Mouse (Mus musculus) embryonic facial prominence, embryonic 15.5 days (tissue): ENCODE data around the gene Lrrc41. TPM values are rescaled to one million over a fixed set of nuclear protein-coding genes. Genes with fewer than 3 reads are reported as not detected.

Experiments used
- ATAC-seq: fragments of 200-750 bp; cut with Nextera tagmentation; 2 replicates; pipeline ENCODE4 v1.8.0; 2017; ENCODE audit warnings: low read depth, moderate TSS enrichment; ENCODE audit not compliant: insufficient number of reproducible peaks, low FRiP score, low TSS enrichment
- H3K27ac ChIP-seq: fragments of 300-500 bp; sonication (generic); replicated peaks from 2 replicates; pipeline ENCODE4 v1.5.1; 2015; ENCODE audit warnings: mild to moderate bottlenecking, inconsistent platforms
- H3K27me3 ChIP-seq: fragments of 300-500 bp; sonication (generic); 2 replicates; pipeline ENCODE4 v1.6.1; 2015; ENCODE audit warnings: inconsistent platforms
- H3K36me3 ChIP-seq: fragments of 300-500 bp; sonication (generic); 2 replicates; pipeline ENCODE4 v1.6.1; 2015; ENCODE audit warnings: mild to moderate bottlenecking, inconsistent platforms
- H3K4me1 ChIP-seq: fragments of 300-500 bp; sonication (generic); 2 replicates; pipeline ENCODE4 v1.6.1; 2015; ENCODE audit warnings: inconsistent platforms
- H3K4me2 ChIP-seq: fragments of 300-500 bp; sonication (generic); replicated peaks from 2 replicates; pipeline ENCODE4 v1.6.1; 2015; ENCODE audit warnings: mild to moderate bottlenecking, inconsistent platforms
- H3K4me3 ChIP-seq: fragments of 300-500 bp; sonication (generic); replicated peaks from 2 replicates; pipeline ENCODE4 v1.5.1; 2015; ENCODE audit warnings: mild to moderate bottlenecking, inconsistent platforms
- H3K9ac ChIP-seq: fragments of 300-500 bp; sonication (generic); 2 replicates; pipeline ENCODE4 v1.6.1; 2015; ENCODE audit warnings: inconsistent platforms
- H3K9me3 ChIP-seq: fragments of 300-500 bp; sonication (generic); replicated peaks from 2 replicates; pipeline ENCODE4 v1.6.1; 2016; ENCODE audit warnings: inconsistent platforms
- WGBS: fragments of 180-500 bp; shearing (Covaris S2); methylation state at CpG from one replicate; pipeline ENCODE4 v1.1.7; 2015; 5-methylcytosine and 5-hydroxymethylcytosine counted together
- polyA plus RNA-seq: library from polyadenylated mRNA; unstranded; fragments of >200 nt; fragmentation: Nextera tagmentation; extraction: Ambion mirVana; gene quantifications from 2 replicates; pipeline ENCODE4 v1.2.1, GENCODE M21; 2015

Lrrc41 gene
- polyA plus RNA-seq, 1 experiment from 2014 or later: 81.6 TPM

DNA sequence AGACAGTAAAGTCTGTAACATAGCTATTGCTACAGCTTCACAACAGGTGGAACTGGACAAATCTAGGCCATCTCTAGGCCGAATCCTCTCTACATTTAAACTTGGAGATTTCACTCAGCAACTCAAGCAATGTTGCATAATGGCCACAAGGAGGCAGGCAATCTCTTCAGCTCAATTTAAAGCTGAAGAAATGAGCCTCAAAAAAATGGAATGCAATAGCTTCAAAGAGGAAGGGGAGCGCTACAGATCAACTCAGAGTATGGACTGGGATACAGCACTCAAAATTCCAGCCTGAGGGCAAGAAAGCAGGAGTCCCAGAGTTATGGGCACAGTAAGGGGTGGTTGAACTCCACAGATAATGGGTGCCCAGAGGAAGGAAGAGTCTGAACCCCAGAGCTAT lies 59.9 kb downstream of the Lrrc41 start:
- ATAC-seq: no peak
- WGBS: 26% methylated on average over 2 of the region's 2 CpGs
- Histone ChIP-seq H3K27me3 (no peaks in the 10 kb centered on the region), H3K4me2 (no peak overlapping the region), H3K9me3 (no peaks in the 10 kb centered on the region), H3K36me3 (0 out of 2 replicates have a peak, but pooled peaks cover 3% of the 10 kb centered on the region), H3K4me3 (no peak overlapping the region), H3K4me1 (no peaks in the 10 kb centered on the region), H3K9ac (no peak overlapping the region), H3K27ac (no peak overlapping the region)

DNA sequence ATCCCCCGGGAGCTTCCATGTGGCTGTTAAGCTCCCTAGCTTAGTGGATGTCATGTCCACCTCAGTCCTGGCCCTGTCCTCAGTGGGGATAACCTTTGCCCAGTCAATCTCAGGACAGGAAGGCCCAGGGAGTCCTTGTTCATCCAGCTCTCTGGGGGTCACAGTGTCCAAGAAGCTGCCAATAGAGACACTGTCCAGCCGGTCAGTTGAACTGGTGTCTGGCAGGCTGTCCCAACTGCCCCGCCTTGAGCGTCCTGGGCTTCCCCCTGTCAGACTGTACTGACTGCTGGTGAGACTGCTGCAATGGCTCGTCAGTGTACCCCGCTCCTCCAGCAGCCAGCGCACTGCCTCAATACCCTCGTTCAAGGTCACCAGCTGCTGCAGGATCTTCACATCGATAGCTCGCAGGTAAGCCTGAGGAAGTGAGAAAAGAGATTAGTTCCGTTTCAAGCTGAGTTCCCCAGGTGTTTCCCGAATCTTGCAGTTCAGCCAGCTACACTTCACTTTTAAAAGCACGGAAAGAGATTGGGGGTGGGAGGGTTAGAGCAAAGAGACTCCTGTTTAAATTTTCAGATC lies 62.4 kb downstream of the Lrrc41 start:
- Histone ChIP-seq H3K27ac (no peak overlapping the region), H3K27me3 (no peaks in the 10 kb centered on the region), H3K4me2 (no peak overlapping the region), H3K4me3 (no peak overlapping the region), H3K9me3 (no peaks in the 10 kb centered on the region), H3K36me3 (0 out of 2 replicates have a peak, but pooled peaks cover 3% of the 10 kb centered on the region), H3K4me1 (no peaks in the 10 kb centered on the region), H3K9ac (no peak overlapping the region)
- WGBS: 51% methylated on average over 13 of the region's 13 CpGs
- ATAC-seq: no peak; the same call in 1 of the 2 replicates

DNA sequence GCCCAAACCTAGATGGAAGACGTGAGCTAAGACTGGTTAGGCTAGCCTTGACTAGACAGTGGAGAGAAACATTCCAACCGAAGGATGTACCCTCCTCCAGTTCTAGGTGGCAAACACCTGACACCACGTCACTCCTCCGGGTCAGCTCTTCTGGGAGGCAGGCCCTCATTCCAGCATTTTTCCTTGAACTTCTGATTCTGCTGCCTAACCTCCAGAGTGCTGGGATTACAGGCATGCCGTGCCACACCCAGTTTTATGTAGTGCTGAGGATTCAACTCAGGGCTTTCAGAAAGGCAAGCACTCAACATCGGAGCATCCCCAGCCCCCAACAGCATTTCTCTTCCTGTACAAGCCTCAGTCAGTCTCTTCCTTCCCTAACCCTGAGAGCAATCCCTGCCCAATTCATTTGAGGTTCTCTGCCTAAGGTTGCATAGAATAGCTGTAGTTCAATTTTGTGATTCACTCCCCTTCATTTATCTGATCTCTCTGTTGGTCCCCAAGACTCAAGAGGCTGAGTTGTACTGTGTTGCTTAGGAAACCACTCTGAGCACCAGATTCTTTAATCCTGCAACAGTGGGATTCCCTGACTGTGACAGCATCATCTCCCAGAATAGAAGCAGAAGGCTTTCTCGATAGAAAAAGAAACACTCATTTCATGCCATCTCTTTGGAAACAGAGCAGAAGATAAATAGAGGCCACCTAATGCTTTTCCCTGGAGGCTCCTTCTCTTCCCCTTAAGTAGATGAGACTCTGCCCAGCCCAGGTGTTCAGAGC lies 65.9 kb downstream of the Lrrc41 start:
- Histone ChIP-seq H3K4me1 (peaks cover 14% of the 10 kb centered on the region), H3K36me3 (0 out of 2 replicates have a peak, but pooled peaks cover 3% of the 10 kb centered on the region), H3K27ac (no peak overlapping the region), H3K4me3 (no peak overlapping the region), H3K27me3 (no peaks in the 10 kb centered on the region), H3K9ac (no peak overlapping the region), H3K4me2 (no peak overlapping the region), H3K9me3 (no peaks in the 10 kb centered on the region)
- ATAC-seq: no peak
- 79% methylated on average over 7 of the region's 7 CpGs for WGBS

DNA sequence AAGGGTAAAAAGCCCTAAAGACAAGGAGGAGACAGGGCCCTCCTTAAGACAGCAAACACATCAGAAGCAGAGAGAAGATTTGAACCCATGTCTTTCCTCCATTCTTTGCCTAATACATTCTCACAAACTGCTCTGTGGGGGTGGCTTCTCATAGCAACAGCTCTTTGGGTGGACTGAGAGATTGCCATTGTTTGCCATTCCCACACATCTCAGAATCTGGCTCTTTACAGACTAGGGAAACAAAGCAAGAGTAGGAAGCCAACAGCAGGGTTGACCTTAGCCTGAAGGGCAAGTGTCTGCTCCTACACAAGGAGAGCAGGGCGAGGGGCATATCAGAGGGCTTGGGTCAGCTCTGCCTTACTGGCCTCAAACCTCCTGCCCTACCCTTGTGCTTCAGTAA lies 66.7 kb downstream of the Lrrc41 start:
- Histone ChIP-seq H3K9ac (no peak overlapping the region), H3K4me2 (no peak overlapping the region), H3K36me3 (no peaks in the 10 kb centered on the region), H3K27ac (no peak overlapping the region), H3K4me1 (peaks cover 14% of the 10 kb centered on the region), H3K27me3 (no peaks in the 10 kb centered on the region), H3K9me3 (no peaks in the 10 kb centered on the region), H3K4me3 (no peak overlapping the region)
- WGBS: 75% methylated on average over 1 of the region's 1 CpGs
- no peak for ATAC-seq

DNA sequence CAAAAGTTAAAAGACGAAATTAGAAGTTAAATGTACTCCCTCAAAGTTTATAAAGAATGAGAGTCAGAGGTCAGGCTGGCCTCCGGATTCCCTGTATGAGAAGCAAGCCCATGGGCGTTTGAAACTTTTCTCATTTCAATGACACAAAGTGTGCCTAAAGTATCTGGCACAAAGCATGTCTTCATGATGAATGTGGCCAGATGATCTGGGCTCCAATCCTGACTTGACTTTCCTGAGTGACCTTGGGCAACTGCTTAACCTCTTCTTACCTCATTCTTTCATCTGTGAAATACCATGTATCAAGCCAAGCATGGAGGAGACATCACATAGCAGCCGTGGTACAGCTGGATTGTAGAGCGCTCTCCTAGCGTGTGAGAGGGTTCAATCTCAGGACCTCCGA lies 67.2 kb downstream of the Lrrc41 start:
- H3K4me3 ChIP-seq: no peak overlapping the region
- no peaks in the 10 kb centered on the region for H3K36me3 ChIP-seq
- H3K4me2 ChIP-seq: no peak overlapping the region
- H3K27ac ChIP-seq: no peak overlapping the region
- H3K9ac ChIP-seq: no peak overlapping the region
- H3K27me3 ChIP-seq: no peaks in the 10 kb centered on the region
- H3K9me3 ChIP-seq: no peaks in the 10 kb centered on the region
- 82% methylated on average over 7 of the region's 7 CpGs for WGBS
- ATAC-seq: no peak
- H3K4me1 ChIP-seq: peaks cover 14% of the 10 kb centered on the region

DNA sequence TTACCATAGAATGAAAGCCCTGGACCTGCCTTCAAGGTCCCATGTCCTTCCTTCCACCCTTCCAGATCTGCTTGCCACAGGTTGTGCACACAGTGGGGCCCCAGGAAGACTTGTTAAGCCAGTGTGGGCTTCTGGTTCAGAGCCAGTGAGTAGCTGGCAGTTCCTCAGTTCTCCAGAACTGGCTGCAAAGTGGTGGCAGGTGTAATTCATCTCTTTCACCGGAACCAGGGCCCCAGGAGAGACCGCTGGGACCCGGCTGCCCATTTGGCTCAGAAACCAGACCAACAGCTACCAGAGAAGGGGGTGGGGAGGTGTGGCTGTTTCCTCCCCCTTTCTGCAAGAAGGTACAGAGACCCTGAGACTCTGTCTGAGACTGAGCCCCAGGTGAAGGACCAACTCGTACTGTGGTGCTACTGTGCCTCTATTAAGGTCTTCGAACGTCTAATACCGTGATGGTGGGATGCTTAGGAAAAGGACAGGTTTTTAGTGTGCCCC lies 68.3 kb downstream of the Lrrc41 start:
- Histone ChIP-seq H3K4me1 (peaks cover 14% of the 10 kb centered on the region), H3K9ac (no peak overlapping the region), H3K9me3 (no peaks in the 10 kb centered on the region), H3K36me3 (no peaks in the 10 kb centered on the region), H3K4me2 (peak overlapping the region; percentile 93), H3K27me3 (no peaks in the 10 kb centered on the region), H3K4me3 (peak overlapping the region; percentile 70), H3K27ac (no peak overlapping the region)
- ATAC-seq: peak; percentile 56; the same call in 1 of the 2 replicates
- WGBS: 10% methylated on average over 7 of the region's 7 CpGs

DNA sequence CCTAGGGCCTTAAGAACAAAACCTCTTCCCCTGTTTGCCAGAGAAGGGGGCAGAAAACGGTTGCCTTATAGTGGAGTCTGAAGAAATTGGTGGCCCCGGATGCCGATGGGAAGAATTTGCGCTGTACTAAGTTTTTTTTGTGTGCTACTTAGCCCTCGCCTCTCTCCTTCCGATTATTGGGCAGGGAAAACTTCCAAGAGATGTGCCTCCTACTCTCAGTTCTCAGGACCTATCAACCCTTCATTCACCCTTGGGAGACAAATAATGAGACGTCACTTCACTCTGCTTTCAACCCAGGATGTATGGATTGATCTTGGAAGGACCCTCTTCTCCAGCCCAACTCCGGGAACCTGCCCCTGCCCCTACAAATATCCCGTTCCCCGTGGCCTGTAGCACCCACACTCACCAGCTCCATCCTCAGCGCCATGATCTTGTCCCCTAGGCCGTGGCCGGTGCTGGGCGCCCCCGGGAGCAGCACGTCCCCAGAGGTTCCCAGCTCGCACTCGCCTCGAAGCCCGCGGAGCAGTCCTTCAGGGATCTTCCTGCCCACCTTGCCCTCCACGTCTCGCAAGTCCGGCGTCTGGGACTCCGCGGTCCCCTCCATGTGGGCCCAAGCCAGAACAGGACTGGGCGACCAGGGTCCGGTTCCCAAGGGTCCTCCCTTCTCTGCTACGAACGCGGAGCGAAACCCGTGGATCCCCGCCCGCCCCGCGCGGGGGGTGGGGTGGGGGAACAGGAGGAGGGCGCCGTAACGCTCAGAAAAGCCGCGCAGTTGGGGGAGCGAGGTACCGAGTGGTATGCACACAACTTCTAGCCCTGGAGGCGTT lies 69.0 kb downstream of the Lrrc41 start:
- H3K27ac ChIP-seq: no peak overlapping the region
- no peaks in the 10 kb centered on the region for H3K27me3 ChIP-seq
- peaks cover 14% of the 10 kb centered on the region for H3K4me1 ChIP-seq
- H3K36me3 ChIP-seq: no peaks in the 10 kb centered on the region
- H3K9me3 ChIP-seq: no peaks in the 10 kb centered on the region
- H3K9ac ChIP-seq: peak overlapping the region; percentile 62
- WGBS: under 1% methylated on average over 47 of the region's 47 CpGs
- H3K4me2 ChIP-seq: peak overlapping the region; percentile 93
- peak overlapping the region; percentile 70 for H3K4me3 ChIP-seq
- peak; percentile 75 for ATAC-seq

Other genes starting within 250 kb of the Lrrc41 start
- 14.5 and 15.5 TPM in 2 replicates for gene Mob3c, start 247.2 kb upstream of the Lrrc41 start, polyA plus RNA-seq
- 33.1 and 33.2 TPM in 2 replicates for gene Mknk1, start 236.1 kb upstream of the Lrrc41 start, polyA plus RNA-seq
- gene Kncn, start 190.9 kb upstream of the Lrrc41 start, polyA plus RNA-seq: not detected in 2 replicates
- 0.23 TPM in 1 of 2 replicates, not detected in the other for gene 6430628N08Rik, start 184.6 kb upstream of the Lrrc41 start, polyA plus RNA-seq
- 3.3 TPM in 2 replicates for gene Dmbx1, start 135.3 kb upstream of the Lrrc41 start, polyA plus RNA-seq
- 7.0 and 8.5 TPM in 2 replicates for gene Faah, start 57.3 kb upstream of the Lrrc41 start, polyA plus RNA-seq
- gene Nsun4, start 21.4 kb upstream of the Lrrc41 start, polyA plus RNA-seq: 15.9 and 17.9 TPM in 2 replicates
- 472 and 502 TPM in 2 replicates for gene Uqcrh, start 198 bp upstream of the Lrrc41 start, polyA plus RNA-seq
- 21.8 and 23.6 TPM in 2 replicates for gene Rad54l, start 48.4 kb downstream of the Lrrc41 start, polyA plus RNA-seq
- gene Pomgnt1, start 48.6 kb downstream of the Lrrc41 start, polyA plus RNA-seq: 61.5 and 65.2 TPM in 2 replicates
- 3.2 and 3.4 TPM in 2 replicates for gene Lurap1, start 76.1 kb downstream of the Lrrc41 start, polyA plus RNA-seq
- gene Tspan1, start 92.3 kb downstream of the Lrrc41 start, polyA plus RNA-seq: 5.9 and 9.7 TPM in 2 replicates
- not detected in 2 replicates for gene 1700042G07Rik, start 98.1 kb downstream of the Lrrc41 start, polyA plus RNA-seq
- gene Gm49337, start 98.1 kb downstream of the Lrrc41 start, polyA plus RNA-seq: not detected in 2 replicates
- gene Pik3r3, start 146.3 kb downstream of the Lrrc41 start, polyA plus RNA-seq: 15.6 and 15.9 TPM in 2 replicates